Mouse (Mus musculus): Measurements from ENCODE around the gene Gopc. TPM values are rescaled to one million over a fixed set of nuclear protein-coding genes. Genes with fewer than 3 reads are reported as not detected.
"Not testable (repeated sequence)": the region's sequence is repeated elsewhere in the genome, so short reads cannot be mapped to it uniquely, and the experiment has no call there.

The Gopc gene
- total RNA-seq, 2 experiments from 2014 or later: 12.4 to 12.6 TPM

DNA sequence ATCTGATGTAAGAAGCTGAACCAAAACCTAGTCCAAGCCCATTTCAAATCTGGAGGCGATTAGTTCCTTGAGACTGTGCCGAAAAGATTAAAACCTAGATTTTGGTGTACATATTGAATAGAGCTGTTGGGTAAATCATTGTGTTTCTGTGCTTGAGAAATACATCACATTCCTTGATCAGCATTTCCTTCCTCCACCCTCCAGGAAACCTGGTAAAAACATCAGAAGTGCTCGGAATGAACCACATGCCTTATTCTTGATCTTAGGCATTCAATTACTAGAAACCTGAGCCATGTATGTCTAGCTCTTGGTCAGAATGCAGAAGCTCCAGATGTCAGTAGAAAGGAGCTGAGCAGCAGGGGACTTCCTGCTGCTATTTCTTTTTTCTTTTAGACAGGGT lies 7.5 kb upstream of the Gopc start:
- no peak for ATAC-seq (replicated peaks; ENCODE audit: low FRiP score, low TSS enrichment, poor library complexity, severe bottlenecking)

DNA sequence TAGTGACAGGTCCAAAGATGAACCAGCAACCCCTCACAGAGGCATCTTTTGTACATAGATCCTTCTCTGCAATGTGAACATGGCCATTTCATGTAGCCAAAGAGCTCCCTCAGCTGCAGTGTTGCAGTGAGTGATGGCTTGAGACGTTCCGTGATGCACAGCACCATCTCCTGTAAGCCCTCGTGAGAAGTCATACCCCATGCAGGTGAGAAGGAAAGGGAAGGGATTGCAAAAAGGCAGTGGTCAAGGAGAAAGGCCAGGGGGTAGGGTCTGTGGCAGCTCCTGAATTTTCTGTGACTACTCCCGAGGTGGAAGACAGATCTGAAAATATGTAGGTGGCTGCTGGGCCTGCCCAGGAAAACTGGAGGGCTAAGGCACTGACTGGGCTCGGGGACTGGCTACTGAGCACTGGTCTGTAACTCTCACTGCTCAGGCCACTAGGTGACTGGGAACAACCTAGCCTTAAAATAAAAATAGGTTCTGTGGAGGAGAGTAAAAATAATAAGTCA lies 7.1 kb upstream of the Gopc start, which contains the start of gene Nepn:
Gene Nepn, plus strand, starts transcription at position 51 of the 509 bp plus-strand sequence.
- no peak for ATAC-seq (replicated peaks; ENCODE audit: low FRiP score, low TSS enrichment, poor library complexity, severe bottlenecking)

DNA sequence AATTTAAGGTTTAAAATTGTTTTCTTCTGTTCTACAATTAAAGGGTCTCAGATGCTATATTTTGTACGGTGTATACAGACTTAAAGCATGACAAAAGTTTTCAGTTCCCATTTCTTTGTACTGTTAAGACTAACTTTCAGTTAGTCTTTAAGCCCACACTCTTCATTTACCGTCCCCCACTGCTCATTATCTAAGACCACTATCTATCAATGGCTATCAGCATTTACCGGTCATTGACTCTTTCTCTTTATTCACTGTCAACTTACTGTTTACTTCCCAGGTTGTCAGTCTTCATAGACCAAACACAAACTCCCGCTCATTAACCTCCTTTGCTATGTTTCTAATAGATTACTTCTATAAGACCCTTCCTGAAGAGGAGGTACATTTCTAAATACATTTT lies 5.3 kb upstream of the Gopc start:
- ATAC-seq (replicated peaks; ENCODE audit: low FRiP score, low TSS enrichment, poor library complexity, severe bottlenecking): no peak

DNA sequence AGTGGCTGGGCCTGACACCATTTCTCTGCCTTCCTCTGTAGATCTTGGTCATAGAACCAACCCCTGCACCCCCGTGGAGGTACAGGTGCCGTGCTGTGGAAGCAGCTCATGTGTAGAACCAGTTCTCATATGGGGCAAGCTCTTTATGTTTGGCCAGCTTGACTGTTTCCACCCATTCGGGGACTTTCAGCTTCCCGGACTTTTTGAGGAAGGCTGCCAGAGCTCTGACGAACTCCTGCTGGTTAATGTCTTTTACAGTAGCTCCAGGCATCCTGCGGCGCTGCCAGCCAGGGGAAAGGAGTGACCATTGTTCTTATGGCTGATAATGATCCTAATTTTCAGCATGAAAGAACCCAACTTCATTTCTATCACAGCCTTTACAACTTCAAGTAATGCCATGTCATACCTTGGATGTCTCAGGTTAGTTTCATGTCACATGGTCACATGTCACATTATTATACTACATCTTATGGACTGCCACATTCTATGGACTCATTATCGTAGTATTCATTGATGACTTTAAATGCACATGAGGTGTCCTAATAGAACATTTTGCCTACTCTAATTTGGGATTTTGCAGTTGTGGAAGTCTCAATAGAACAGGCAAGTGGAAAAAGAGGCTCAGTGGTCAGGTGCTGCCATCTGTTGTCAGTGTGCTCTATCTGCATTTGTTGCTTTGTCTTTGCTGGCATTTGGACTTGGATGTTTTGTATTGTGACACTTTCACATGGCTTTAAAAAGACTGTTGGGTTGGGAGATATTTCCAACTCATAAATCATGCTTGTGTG lies 3.1 kb upstream of the Gopc start:
- no peak for ATAC-seq (replicated peaks; ENCODE audit: low FRiP score, low TSS enrichment, poor library complexity, severe bottlenecking)

DNA sequence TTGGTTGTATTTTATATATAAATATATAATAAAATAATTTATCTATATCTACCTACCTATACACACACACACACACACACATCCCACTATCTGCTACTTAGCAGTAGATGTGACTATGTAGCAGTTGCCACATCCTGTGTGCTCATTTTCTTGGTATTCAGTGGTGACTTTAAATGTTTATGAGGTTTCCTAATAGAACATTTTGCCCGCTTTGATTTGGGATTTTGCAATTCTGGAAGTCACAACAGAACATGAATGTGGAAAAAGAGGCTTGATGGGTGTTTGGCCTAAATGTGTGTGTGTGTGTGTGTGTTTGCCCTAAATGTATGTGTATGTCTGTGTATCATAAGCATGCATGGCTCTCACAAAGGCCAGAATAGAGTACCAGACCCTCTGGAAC lies 1.6 kb upstream of the Gopc start:
- no peak for ATAC-seq (replicated peaks; ENCODE audit: low FRiP score, low TSS enrichment, poor library complexity, severe bottlenecking)

DNA sequence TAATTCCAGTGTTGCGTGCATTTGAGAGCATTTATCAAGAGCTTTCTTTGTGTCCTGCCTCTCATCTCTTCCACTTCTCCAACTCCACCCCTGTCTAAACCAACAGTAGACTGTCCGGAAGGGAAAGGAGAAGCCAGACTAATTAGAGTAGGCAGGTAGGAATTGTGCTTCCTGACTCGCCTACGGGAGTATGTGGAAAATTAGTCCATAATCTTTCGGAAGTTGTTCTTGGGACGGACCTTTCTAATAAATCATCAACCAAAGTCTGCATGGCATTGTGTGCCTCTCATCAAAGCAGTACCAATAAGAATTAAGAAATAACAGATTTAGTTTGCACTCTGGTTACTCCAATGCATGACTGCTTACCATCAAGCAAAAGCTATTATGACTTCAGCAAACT lies 1.1 kb upstream of the Gopc start:
- no peak for ATAC-seq (replicated peaks; ENCODE audit: low FRiP score, low TSS enrichment, poor library complexity, severe bottlenecking)

DNA sequence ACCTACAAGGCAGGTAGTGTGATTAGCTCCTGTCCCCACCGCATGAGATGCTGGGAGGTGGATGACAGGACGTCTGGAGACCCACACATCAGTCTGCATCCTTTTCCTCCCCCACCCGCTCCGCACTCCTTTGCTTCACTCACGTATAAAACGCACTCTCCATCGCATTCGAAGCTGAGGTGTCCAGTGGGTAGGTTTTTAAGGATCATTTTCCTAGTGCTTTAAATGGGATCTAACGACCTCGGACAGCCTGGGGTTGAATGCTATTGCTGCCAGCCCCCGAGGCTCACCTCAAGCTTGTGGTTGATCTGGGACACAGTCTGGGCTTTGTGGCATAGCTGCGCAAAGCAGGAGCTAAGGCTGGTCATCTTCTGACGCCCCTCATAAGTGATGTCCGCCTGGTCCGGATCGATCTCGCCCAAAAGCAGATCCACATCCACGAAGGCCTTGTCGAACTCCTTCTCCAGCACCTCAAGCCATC lies 563 bp downstream of the Gopc start:
- ATAC-seq (replicated peaks; ENCODE audit: low FRiP score, low TSS enrichment, poor library complexity, severe bottlenecking): peak; percentile 7; the same call in 1 of the 2 replicates

DNA sequence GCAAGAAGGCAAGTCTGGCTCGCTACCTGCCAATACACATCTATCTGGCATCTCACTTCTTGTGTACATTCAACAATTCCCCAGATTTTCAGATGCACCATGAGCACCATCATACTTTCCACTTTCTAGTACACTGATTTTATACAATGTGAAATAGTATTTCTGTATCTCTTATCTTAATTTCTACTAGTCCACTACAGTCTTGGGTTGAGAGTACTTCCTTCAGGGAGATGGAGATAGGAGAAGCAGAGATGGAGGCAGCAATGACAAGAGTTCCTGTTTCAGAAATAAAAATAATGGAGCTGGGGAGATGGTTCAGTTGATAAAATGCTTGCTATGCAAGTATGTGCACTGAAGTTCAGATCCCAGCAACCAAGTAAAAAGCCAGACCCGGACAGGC lies 4.1 kb downstream of the Gopc start:
- no peak for ATAC-seq (replicated peaks; ENCODE audit: low FRiP score, low TSS enrichment, poor library complexity, severe bottlenecking)

DNA sequence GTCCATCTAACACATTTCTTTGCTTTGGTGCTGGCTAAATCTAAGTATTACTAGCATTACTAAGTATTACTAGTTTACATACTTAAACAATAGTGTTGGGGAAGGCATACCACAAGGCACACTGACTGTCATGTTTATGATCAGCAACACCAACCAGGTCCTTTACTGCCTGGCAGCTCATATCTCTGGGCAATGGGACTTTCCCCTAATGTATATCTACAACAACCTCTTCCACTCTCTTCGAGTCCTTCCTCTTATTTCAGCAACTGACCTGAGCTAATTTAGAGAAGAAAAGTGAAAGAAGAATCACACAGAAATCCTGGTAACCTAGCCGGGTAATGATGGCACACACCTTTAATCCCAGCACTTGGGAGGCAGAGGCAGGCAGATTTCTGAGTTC lies 5.5 kb downstream of the Gopc start:
- no peak for ATAC-seq (replicated peaks; ENCODE audit: low FRiP score, low TSS enrichment, poor library complexity, severe bottlenecking)

DNA sequence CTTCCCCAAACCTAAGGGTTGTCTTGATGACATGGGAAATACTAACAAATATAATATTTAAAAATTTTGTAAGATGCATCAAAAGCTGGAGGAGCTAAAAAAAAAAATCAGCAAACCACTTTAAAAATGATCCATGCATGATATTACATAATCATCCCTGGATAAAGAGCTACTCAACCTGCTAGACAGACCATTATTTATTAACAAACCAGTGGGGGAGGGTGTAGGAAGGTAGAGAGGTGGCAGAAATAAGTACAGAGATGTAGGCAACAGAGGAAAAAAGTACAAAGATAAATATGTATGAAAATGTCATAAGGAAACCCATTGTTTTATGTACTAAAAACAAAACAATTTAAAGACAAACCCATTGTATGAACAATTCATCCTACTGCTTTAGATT lies 7.3 kb downstream of the Gopc start:
- ATAC-seq (replicated peaks; ENCODE audit: low FRiP score, low TSS enrichment, poor library complexity, severe bottlenecking): no peak

DNA sequence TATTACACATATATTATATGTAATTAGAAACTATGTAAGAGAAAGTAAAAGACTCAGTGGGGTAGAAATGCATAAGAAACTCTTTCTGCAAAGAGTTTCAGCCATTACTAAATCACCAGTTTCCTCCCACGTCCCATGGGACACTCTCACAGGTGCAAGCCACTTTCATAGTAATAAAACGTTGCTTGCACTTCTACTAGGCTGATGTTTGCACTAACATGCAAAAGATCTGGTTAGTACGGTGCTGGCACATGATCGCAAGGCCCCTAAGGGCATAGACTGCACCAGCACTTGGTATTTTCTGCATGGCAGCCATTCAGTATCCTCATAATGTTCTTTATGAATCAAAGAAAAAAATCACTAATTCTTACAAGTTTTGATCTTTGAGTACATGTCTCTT lies 8.1 kb downstream of the Gopc start:
- ATAC-seq (replicated peaks; ENCODE audit: low FRiP score, low TSS enrichment, poor library complexity, severe bottlenecking): no peak

DNA sequence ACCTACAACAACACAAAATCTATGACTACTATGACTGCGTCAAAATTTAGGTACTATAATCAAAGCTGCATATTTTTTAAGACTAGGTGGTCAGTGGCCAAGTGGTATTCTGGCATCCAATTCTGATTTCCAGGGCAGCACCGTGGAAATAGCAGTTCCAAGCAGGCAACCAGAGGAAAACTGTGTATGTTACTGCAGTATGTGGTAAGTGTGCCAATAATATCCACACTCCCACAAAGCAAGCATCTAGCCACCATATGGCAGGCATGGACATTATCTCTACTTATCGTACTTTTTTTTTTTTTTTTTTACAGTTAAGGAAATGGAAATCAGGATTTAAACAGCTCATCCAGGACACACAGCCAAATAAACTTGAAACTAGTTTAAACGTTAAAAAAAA lies 13.5 kb downstream of the Gopc start:
- ATAC-seq (replicated peaks; ENCODE audit: low FRiP score, low TSS enrichment, poor library complexity, severe bottlenecking): no peak

DNA sequence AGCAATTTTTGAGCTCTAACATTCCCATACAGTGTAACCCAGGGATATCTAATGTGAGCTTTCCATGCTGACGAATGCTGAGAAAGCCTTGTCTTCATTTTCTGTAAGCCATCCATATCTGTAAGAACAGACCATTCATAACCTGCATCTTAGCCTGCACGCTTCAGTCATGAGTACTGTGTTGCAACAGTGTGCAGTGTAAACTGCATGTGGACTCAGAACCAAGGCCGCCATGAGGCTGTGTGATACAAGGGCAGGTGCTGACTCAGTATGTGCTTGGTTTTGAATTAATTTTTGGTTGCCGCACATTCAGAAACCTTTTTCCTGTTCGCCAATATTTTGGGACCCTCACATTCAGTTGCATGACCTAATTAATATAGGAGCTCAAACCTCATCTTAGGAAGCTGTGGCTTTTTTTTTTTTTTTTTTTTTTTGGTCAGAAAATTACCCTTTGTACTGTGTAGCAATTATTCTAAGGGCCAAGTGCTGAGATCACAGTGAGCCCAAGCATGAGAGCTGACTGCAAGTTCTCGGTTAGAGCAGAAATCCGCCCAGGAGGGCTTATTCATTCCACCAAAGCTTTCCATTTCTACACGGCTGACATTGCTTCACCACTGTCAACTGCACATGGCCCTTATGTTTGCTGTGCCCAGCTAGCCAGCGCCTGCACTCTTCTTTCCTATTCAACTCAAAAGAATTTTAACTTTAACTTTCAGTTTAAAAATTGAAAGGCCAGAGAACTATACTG lies 20.9 kb downstream of the Gopc start:
- ATAC-seq (replicated peaks; ENCODE audit: low FRiP score, low TSS enrichment, poor library complexity, severe bottlenecking): no peak

DNA sequence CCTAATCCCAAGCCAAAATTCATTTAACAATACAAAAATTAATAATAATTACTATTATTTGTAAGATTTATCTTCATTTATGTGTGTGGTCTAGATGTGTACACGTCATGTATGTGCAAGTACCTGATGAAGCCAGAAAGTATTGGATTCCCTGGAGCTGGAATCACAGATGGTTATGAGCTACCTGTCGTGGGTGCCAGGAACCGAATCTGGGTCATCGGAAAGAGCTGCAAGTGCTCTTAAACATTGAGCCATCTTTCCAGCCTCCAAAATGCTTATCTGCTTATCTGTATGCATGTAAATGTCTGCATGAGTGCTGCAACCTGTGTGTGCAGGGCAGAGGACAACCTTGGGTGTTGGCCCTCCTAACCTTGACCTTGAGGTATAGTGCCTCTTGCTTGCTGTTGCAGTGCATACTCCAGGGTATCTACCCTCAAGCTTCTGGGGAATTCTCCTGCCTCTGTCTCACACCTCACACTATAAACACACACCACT lies 21.6 kb downstream of the Gopc start:
- ATAC-seq (replicated peaks; ENCODE audit: low FRiP score, low TSS enrichment, poor library complexity, severe bottlenecking): no peak

DNA sequence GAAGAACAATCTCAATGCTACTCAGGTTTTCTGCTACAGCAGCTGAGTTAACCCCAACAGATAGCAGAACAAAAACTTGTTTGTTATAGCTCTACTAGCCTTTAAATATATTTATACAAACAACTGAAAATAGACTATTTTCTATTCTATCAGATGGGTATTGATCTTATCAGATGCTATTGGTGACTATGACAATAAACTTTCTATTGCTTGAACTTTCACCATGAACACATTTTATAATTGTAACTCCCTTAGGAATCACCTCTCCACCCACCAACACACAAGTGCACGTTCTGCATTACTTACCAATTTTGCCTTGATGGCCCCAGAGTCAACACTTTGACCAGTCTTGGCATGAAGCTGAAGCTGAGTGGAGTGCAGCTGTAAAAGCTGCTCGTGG lies 23.5 kb downstream of the Gopc start, which contains the start of gene Gm26741:
Gene Gm26741, plus strand, starts transcription at position 301 of the 400 bp plus-strand sequence.
- ATAC-seq (replicated peaks; ENCODE audit: low FRiP score, low TSS enrichment, poor library complexity, severe bottlenecking): no peak

DNA sequence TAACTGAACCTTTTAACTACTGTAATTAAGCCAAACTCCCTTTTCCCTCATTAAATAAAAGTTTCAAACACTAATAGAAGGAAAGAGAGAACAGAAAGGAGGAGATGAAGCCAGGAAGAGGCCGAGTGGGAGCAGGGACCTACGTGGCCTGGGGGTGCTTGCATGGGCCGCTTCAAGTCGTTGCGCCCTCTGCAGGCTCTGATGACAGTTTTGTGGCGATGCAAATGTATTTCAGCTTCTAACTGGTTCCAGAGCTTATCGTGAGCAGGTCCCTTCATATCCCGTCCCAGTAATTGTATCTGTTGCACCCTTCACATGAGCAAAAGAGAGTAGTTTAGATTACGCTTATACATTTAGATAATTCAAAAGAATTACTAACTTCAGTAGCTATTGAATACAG lies 28.7 kb downstream of the Gopc start:
- ATAC-seq (replicated peaks; ENCODE audit: low FRiP score, low TSS enrichment, poor library complexity, severe bottlenecking): no peak

DNA sequence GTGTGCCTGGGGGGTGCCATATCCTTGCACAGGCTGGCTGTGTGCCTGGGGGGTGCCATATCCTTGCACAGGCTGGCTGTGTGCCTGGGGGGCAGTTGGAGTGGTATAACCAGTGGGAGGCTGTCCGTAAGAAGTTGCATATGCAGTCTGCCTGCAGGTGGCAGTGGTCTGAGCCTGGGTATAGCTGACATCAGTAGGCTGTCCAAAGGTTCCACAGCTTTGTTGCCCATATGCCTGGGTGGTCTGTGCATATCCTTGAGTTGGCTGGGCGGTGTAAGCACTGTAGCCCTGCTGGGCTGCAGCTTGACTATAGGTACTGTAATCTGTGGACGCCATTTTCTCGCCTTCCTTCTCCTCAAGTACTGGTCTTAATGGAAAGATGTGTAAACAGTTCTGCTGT lies 38.6 kb downstream of the Gopc start:
- not testable (repeated sequence) for ATAC-seq (replicated peaks; ENCODE audit: low FRiP score, low TSS enrichment, poor library complexity, severe bottlenecking)

DNA sequence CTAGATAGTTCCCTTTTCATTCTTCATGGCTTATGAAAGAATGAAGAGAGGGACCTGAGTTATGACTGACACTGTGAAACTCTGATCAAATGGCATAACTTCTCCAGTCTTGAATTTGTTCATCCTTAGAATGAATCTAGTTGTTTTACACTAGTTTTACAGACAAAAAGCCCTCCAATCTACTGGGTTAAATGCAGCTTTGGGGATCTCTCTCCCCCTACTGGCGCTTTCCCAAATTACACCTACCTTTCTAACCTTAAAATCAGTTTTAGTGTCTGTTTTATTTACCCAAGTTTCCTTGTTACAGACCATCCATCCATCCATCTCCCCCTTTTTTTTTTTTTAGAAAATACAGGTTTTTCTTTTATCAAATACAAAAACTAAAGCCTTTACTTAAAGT lies 50.9 kb downstream of the Gopc start:
- no peak for ATAC-seq (replicated peaks; ENCODE audit: low FRiP score, low TSS enrichment, poor library complexity, severe bottlenecking)

DNA sequence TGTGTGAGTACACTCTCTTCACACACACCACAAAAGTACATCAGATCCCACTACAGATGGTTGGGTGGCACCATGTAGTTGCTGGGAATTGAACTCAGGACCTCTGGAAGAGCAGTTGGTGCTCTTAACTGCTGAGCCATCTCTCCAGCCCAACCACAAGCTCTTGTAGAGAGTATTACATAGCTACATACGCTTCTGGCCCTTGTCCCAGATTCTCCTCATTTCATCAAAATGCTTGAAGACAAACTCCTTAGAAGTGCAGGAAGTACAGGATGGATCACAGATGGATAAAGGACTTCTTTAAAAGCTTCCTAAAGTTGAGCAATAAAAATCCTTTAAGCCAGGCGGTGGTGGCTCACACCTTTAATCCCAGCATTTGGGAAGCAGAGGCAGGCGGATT lies 60.0 kb downstream of the Gopc start:
- ATAC-seq (replicated peaks; ENCODE audit: low FRiP score, low TSS enrichment, poor library complexity, severe bottlenecking): no peak

DNA sequence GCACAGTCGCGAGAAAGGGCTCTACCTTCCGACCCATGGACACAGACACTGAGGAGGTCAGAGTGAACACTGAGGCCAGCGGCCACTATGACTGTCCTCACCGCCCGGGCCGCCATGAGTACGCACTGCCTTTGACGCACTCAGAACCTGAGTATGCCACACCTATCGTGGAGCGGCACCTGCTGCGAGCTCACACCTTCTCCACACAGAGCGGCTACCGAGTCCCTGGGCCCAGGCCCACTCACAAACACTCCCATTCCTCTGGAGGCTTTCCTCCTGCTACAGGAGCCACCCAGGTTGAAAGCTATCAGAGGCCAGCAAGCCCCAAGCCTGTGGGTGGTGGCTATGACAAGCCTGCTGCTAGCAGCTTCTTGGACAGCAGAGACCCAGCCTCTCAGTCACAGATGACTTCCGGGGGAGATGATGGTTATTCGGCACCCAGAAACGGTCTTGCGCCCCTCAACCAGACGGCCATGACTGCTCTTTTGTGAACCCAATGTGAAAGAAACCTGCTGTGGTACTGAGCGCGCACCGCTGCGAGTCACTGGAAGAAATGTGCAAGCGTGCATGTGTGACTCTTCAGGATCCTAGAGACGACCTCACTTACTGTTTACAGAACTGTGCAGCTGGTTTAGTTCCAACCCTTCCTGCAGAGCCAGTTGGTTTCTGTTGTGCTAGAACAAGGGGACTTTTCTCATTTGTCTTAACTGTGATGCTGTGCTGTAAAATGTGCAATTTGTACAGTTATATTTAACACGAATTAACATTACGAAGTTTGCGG lies 62.2 kb downstream of the Gopc start:
- no peak for ATAC-seq (replicated peaks; ENCODE audit: low FRiP score, low TSS enrichment, poor library complexity, severe bottlenecking)
